Mouse (Mus musculus) kidney, adult 2 months (tissue): Measurements from ENCODE around the gene Dop1b.

ENCODE experiments used
- CTCF ChIP-seq: fragments of 200-500 bp; conservative IDR thresholded peaks from 2 replicates; pipeline ENCODE4 v1.5.1; 2011; ENCODE audit warnings: low read depth, mild to moderate bottlenecking, control low read depth, low read length, moderate library complexity, mixed read lengths; ENCODE audit not compliant: insufficient read depth, insufficient read length
- POLR2A ChIP-seq: fragments of 200-500 bp; IDR thresholded peaks from one replicate; pipeline ENCODE4 v1.6.1; 2011; ENCODE audit warnings: low read depth, low read length, control low read depth

DNA sequence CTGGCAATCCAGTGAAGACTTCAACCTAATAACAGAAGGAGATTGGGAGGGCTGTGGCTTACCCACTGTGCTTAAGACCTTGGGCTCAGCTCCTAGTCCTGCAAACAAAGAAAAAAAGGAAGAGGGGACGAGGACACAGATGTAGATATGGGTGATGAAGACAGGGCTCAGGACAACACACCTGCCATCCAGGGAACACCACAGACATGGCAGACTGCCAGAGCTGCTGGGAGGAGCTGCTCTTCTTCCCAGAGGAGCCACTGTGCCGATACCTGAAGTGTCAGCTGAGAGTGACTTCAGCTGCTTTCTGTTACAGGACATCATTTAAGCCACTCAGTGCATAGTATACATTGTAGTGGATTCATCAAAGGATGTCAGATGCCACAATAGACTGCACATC is 10.8 kb downstream of the Dop1b start:
- TF ChIP-seq CTCF (no peak), POLR2A (no peak)
